Mouse (Mus musculus): ENCODE data around the gene Eml2.
A peak's percentile ranks its signal among the peaks of the same experiment; 100 is the strongest.

Gene Eml2

DNA sequence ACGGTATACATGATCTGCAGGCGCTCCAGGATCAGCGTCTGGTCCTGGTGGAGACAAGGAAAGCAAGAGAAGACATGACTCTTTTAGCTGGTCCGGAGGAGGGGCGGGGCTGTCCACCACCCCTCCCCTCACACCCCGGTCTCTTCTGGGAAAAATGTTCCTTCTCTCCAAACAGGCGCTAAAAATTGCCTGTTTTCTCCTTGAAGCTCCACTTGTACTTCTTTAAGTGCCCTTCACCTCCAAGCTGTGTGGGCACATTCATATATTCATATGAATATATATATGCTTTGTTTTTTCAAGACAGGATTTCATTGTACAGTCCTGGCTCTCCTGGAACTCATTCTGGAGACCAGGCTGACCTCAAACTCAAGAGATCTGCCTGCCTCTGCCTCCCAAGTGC, 13.3 kb upstream of the Eml2 start:
- no peak for DNase-seq (ENCODE audit: low read depth in 1 of 2, low spot score in 2 of 2)

DNA sequence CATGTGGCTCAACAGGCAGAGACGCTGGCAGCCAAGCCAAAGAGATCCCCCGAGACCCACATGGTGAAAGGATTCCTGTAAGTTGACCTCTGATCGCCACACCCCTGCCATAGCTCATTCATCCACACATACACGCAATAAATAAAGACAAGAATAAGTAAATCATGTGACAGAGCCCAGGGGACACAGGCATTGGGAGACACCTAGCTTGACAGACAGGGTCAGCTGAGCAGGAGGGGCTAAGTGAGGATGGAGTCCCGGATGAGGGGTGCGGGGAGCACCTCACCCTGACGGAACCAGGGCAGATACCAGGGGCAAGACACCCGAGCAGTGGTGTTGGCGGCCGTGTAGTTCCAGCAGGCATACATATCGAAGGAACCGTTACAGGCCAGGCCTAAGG, 12.5 kb upstream of the Eml2 start:
- DNase-seq (ENCODE audit: low read depth in 1 of 2, low spot score in 2 of 2), result no peak

DNA sequence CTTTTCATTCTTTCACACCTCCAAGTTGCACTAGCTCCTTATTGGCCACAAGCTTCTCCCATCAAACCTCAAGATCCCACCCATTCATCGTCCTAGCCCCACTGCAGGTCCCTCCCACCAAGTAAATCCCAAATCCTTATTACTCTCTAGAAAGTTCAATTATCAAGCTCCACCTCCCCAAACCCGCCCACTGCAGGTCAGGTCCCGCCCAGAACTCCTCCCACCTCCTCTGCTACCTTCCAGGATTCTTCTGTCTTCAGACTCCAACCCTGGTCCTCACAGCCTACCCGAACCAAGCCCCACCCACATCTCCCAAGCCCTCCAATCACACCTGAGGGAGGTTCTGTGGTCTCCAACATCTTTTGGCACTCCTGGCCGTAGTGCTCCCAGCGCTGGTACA, 12.0 kb upstream of the Eml2 start:
- DNase-seq (ENCODE audit: low read depth in 1 of 2, low spot score in 2 of 2), result no peak

DNA sequence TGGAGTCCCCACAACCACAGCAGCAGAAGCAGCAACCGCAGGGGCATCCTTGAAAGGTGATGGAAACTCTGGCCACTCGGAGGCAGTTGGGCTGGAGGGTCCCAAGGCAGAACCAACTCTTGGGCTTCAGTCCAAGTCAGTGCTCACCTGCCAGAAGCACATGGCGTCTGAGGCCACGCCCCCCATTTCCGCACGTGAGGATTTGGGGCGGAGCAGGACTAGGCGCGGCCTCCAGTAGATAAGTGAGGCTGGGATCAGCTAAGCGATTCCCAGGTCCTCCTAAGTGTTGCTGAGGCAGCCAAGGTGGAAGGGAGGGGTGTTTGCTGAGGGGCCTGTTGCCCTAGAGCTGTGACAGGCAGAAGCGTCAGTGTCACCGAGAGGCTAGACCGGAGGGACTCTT, 11.2 kb upstream of the Eml2 start:
- DNase-seq (ENCODE audit: low read depth in 1 of 2, low spot score in 2 of 2), result no peak

DNA sequence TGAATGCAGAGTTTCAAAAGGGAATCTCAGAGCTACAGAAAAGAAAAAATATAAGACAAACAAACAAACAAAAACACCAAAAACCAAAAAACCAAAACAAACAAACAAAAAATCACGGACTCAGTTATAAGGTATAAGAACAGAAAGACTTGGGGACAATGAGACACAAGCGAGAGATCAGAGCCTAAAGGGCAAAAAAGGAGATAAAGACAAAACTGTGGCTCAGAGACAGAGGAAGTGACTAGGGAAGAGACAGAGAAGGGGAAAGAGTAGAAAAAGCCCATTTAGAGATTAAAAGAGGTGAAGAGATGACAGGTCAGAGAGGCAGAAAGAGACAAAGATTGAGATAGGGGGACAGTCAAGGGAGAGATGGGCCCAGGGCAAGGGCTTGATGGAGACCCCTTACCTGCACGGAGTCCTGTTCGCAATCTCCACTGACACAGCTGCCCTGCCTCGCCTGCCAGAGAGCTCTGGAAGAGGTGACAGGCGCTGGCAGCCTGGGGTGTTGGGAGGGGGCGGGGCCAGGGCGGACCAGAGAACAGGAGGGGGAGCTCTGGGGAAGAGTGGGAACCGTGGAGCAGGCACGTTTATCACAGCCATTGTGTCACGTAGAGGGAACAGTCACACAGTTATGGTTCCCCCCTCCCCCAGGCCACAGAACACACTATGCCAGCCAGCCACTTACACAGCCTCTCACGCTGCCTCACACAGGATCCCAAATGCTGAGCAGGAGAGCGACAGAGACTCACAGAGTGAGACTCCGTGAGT, 10.4 kb upstream of the Eml2 start, which contains the start of gene Gipr:
Gene Gipr (minus strand): TSS at position 472 of the 768 bp plus-strand sequence.
- no peak for DNase-seq (ENCODE audit: low read depth in 1 of 2, low spot score in 2 of 2)

DNA sequence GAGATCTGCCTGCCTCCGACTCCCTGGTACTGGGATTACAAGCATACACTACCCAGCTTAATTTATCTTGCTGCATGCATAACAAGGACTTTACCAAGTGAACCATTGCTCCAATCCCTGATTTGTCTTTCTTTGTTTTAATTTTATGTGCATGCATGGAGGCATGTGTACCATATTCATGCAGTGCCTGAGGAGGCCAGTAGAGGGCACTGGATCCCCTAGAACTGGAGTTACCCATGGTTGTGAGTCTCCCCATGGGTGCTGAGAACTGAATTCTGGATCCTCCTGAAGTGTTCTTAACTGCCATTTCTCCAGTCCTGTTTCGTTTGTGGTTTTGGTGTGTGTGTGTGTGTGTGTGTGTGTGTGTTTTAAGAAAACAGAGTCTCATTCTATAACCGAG, 9.2 kb upstream of the Eml2 start:
- DNase-seq (ENCODE audit: low read depth in 1 of 2, low spot score in 2 of 2), result no peak

DNA sequence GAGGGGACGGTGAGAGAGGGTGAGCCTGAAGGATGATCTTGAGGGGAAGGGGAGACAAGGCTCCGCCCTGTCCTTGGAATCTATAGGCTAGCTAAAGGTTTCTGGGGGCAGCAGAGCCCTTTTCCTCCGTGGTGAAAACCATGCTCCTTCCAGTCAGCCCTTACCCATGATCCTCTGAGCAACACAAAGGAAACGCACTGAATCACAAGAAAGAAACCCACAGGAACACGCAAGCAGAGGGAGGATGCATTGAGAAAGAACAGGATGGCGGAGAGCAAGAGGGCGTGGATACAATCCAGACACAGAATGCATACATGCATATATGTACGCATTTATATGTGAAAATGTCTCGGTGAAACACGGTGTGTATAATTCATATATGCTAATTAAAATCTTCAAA, 6.7 kb upstream of the Eml2 start:
- DNase-seq (ENCODE audit: low read depth in 1 of 2, low spot score in 2 of 2), result no peak

DNA sequence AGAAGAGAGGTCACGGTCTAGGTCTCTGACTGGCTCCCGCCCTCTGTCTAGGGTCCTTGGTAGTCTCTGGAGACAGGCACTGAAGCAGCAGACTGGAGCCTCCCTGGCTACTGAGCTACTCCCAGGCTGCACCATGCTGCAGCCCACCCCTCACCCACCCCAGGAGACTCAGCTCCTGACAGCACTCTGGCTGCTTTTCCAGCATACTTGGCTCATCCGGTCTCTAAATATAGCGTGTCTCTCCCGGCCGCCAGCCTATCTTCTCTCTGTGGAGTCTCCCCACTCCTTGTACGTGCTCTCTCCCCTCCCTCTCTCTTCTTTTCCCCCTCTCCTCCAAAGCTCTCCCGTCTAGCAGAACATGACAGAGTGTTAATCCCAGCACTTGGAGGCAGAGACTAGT, 6.1 kb upstream of the Eml2 start:
- DNase-seq (ENCODE audit: low read depth in 1 of 2, low spot score in 2 of 2), result no peak

DNA sequence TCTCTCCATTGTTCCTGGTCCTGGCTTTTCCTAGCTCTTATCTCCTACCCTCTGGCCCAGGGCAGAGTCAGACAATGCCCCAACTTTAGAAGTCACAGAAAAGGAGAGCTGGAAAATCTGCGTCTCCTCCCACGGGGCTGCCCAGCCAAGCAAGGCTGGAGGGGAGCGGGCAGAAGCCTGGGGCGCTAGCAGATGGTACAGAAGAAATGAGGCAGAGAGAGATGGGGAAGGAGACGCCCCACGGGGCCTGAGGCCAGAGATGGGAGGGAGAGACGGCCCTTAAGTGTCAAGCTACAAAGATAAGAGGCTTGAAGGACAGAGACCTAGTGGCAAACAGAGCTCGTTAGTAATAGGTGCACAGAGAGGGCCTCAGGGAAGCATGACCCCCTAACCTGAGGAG, 4.4 kb upstream of the Eml2 start:
- DNase-seq (ENCODE audit: low read depth in 1 of 2, low spot score in 2 of 2), result no peak

DNA sequence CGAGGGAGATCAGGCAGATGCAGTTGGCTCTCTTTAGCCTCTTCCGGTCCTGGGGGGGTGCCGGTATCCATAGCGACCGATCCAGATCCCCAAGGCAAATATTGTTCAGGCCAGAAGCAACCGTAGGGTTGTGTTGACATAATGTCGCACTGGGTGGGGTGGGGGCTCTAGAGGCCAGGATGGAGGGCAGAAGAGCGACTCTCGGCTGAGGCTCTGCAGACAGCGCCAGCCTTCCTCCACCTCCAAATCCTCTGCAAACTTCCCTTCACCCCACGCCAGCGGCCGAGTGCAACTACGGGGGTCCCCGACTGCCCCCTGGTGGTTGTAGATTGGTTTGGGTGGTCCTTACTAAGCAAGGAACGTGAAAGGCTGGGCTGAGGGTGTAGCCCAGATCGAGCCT, 3.3 kb upstream of the Eml2 start:
- no peak for DNase-seq (ENCODE audit: low read depth in 1 of 2, low spot score in 2 of 2)

DNA sequence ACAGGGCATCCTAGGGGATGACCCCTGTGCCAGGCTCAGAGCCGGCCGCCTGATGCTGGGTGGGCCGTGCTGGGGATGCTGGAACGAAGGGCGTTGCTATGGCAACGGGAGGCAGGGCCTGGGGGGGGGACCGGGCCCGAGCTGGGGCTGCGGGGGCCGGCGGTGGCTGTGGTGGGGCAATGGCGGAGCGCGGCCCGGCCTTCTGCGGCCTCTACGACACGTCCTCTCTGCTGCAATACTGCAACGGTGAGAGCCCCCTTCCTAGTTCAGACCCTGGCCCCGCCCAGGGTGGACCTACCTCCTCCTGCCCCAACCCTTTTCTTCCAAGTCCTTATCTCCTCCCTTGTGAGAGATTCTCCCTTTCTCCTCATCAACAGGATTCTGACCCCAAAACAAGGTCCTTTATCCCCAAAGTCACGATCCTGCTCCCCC, 311 bp downstream of the Eml2 start:
- no peak for DNase-seq (ENCODE audit: low read depth in 1 of 2, low spot score in 2 of 2)

DNA sequence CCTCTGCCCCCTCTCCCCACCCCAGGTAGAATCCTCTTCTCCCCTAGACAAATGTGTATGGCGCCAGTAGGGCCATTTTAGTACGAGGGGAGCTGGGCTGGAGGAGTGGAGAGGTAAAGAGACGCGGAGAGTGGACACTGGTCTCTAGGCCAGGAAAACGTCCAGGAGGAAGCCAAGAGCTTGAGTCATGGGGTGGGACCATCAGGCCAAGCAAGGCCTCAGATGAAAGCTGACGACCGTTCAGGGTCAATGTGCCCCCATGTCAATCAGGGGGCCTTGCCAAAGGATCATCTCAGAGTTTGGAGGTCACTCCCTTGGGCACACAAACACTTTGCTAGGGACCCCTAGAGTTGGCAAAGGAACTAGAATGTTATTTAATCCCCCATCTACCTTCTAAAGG, 995 bp downstream of the Eml2 start:
- DNase-seq (ENCODE audit: low read depth in 1 of 2, low spot score in 2 of 2), result no peak

DNA sequence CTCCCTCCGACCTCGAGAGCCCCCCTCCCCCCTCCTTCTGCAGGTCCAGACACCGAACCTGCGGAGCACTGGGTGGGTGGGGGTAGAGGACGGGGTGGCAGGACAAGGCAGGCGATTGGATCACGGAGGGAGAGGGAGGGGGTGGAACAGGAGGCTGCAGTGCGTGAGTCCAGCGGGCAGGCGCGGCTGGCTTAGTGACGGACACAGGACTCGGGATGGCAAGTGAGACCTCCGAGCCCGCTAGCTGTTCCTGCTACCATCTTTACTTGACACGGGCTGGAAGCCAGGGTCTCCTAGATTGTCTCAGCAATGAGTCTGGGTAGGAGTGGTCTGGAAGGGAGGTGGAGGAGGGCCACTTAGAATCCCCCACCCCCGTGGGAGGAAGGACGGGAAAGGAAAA, 1.8 kb downstream of the Eml2 start:
- DNase-seq (ENCODE audit: low read depth in 1 of 2, low spot score in 2 of 2), result no peak

DNA sequence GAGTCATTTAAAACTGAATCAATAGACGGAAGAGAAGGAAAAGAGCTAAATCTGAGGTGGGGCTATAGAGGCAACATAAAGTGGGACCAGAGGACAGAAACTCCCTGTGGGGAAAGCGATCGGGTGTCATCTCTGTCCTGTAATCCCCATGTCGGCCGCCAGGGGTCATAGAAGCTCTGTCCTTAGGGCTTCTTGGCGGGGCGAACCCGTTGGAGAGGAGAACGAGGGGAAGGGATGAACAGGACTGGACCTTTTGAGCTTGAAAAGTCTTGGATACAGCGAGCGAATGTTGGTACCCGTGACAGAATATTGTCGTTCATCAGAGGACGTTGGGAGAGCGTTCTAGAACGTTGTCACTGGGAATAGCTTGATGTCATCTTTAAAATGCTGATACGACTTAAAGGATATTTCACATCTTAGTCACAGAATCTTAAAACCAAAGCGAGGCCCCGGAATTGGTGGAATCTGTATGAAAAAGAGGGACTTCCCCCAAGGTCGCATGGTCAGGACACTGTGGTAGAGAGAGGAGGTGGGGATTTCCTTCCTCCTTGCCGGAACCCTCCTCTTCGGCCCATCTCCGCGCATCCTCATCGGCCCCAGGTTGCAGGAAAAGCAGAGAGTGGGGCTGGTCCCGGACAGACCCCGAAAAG, 2.3 kb downstream of the Eml2 start:
- peak in 1 of 2 experiments; percentile 68 for DNase-seq (ENCODE audit: low read depth in 1 of 2, low spot score in 2 of 2)

DNA sequence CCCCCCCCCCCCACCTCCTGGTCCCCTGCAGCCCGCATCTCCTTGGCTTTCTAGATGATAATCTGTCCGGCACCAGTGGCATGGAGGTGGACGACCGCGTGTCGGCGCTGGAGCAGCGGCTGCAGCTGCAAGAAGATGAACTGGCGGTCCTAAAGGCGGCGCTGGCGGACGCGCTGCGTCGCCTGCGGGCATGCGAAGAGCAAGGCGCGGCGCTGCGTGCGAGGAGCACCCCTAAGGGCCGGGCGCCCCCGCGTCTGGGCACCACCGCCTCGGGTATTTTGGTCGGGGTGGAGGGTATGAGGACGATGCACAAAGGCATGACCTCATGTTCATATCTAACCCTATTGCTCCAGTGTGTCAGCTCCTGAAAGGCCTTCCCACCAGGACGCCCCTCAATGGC, 3.0 kb downstream of the Eml2 start:
- peak in 1 of 2 experiments; percentile 49 for DNase-seq (ENCODE audit: low read depth in 1 of 2, low spot score in 2 of 2)

DNA sequence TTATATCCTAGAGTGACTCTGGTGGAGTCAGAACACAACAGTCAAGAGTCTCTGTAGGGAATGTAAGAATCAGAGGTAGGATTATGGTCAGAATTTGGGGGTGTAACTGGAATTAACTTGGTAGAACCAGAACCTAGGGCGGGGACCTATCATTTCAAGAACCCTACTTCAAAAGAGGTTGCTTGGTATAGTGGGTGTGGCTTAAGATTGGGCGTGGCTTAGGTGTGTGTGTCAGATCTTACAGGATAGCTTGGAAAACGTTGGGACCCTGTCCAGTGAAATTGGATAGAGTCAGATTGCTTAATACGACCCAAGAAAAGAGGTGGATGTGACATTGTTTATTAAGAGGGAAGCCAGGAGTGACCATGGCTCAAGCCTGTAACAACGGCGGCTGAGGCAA, 3.7 kb downstream of the Eml2 start:
- DNase-seq (ENCODE audit: low read depth in 1 of 2, low spot score in 2 of 2), result no peak

DNA sequence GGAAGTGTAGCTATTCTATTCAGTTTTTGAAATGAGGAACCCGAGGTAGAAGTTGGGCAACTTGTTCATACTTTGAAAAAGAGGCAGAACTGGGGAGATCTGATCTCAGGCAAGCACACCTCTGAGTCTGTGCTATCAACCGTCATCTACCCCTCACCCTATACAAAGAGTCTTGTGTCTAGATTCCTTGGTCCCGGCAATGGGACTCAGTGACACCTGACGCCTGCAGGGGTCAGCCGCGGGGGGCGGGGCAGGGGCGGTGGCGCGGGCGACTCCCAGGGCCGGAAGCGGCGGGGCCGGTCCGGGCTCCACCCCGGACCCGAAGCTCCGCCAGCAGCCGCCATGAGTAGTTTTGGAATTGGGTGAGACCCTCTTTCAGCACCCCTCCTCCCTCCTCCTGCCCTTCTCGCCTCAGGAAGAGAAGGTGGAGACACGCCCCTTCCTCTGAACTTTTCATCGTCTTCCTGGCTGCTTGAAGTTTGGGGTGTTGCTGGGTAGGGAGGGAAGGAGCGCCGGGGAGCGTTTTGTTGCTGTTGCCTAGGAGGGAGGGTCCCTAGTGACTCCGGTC, 4.7 kb downstream of the Eml2 start:
- no peak for DNase-seq (ENCODE audit: low read depth in 1 of 2, low spot score in 2 of 2)

DNA sequence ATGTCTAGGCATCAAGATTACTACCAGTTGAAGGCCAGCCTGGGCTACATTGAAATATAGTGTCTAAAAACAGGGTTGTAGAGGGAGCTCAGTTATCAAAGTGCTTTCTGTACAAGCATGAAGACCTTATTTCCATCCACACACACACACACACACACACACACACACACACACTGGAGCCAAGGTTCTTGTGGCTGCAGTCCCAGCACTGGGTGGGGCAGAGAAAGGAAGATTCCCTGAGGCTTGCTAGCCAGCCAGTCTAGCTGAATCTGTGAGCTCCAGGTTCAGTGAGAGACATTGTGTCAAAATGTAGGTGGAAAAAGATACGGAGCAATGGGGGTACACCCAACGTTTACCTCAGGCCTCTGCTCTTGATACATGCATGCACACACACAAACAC, 8.0 kb downstream of the Eml2 start:
- no peak for DNase-seq (ENCODE audit: low read depth in 1 of 2, low spot score in 2 of 2)

DNA sequence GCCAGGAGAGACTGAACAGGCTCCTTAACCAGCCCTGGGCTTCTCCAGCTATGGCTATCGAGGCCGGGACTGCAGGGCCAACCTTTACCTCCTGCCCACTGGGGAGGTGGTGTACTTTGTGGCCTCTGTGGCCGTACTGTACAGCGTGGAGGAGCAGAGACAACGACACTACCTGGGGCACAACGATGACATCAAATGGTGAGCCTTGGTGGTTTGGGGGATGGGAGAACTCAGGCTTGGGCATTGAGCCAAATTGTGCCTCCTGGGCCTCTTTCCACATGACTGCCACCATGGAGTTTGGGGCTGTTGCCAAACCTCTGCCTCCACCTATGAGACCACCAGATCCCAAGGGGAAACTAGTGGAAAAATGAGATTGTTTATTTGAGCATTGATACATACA, 8.5 kb downstream of the Eml2 start:
- DNase-seq (ENCODE audit: low read depth in 1 of 2, low spot score in 2 of 2), result no peak

DNA sequence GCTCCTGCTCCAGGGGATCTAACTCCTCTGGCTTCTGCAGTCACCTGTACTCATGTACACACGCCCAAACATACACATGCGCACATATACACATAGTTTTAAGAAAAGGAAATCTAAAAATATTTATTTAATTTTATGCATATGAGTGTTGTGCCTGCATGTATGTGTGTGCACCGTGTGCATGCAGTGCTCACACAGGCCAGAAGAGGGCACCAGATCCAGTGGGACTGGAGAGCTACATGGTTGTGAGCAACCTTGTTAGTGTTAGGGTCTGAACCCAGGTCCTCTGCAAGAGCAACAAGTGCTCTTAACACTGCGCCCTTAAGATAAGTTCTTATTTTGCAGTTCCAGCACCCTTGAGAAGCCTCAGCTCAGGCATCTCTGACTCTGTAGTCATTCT, 18.5 kb downstream of the Eml2 start:
- DNase-seq (ENCODE audit: low read depth in 1 of 2, low spot score in 2 of 2), result no peak

DNA sequence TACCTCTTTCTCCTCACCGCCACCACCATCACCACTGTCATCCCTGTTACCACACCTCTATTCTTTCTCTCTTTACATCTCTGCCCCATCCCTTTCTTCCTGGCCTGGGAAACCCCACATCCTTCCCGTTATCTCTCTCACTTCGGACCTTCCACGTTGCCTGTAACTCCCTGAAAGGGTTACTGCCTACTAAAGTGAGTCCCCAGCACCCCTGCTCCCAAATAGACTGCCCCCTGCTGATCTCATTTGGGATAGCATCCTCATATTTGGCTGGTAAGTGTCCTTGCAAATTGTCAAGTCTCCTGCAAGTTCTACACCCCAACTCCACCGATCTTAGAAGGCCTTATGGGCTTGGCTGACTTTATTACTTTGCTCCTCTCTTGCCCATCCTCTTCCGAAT, 20.5 kb downstream of the Eml2 start:
- no peak for DNase-seq (ENCODE audit: low read depth in 1 of 2, low spot score in 2 of 2)

DNA sequence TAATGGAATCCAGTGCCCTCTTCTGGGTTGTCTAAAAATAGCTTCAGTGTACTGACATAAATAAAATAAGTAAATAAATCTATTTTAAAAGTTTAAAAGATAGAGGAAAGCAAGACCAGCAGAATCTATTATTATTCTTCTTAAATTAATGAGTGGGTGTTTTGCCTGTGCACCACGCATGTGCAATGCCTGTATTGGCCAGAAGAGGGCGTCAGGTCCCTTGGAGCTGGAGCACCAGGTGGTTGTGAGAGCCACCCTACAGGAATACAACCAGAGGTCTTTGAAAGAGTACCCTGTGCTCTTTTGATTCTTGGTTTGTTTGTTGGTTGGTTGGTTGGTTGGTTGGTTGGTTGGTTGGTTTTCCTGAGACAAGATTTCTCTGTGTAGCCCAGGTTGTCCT, 21.8 kb downstream of the Eml2 start:
- DNase-seq (ENCODE audit: low read depth in 1 of 2, low spot score in 2 of 2), result no peak

DNA sequence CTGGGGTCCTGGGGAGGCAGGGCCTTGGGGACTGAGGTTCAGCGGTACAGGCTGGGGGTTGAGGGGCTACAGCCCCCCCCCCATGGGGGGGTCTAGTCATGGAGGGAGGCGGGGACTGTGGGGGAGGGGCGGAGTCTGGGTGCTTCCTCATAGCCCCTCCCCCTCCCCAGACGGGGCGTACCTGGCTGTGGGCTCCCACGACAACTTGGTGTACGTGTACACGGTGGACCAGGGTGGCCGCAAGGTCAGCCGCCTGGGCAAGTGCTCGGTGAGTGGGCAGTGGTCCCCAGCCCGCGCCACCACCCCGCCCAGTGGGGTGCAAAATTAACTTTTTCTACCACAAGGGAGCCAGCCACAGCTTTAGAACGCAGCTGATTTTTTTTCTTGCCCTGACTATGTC, 25.4 kb downstream of the Eml2 start:
- DNase-seq (ENCODE audit: low read depth in 1 of 2, low spot score in 2 of 2), result no peak

Measured in monocyte, adult 2 months (primary cell).